Mouse (Mus musculus): ENCODE data around the gene Mrtfa.

Gene Mrtfa

DNA sequence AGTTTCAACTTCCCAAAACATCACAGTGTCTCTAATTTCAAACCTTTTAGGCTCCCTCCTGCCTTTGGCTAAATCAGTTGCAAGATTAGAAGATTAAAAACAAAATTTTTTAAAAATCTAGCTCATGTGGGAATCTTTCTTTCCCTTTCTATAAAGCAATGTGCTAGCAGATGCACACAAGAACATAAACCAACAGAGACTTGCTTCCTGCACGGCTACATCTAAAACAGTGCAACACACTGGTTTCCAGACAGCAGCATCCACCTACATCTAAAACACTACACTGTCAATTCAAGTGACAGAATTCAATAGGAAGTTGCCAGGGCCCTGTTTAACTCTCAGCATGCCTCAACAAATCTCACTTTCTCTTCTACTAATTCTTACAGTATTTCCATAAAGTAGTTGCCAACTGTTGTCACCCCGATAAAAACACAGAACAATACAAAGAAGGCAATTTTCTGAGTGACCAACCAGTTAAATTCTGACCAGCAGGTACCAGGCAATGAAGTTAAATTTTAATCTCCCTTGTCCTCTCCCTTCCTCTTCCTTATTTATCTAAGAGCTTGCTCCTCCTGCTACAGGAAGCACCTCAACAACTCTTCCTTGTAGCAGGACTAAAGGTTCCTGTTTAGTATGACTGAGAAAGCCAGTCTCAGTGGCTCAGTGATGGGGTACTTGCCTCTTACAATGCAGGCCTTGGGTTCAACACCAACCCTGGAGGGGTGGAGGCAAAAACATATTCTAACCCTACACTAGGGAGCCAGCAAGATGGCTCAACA is 35.5 kb downstream of the Mrtfa start:
- peak in 1 of 2 experiments; percentile 30 for DNase-seq

- no peak for DNase-seq
Observed at GRCm38 (mm10) chr15:81141956-81142576, 48.5 kb downstream of the Mrtfa start.

DNA sequence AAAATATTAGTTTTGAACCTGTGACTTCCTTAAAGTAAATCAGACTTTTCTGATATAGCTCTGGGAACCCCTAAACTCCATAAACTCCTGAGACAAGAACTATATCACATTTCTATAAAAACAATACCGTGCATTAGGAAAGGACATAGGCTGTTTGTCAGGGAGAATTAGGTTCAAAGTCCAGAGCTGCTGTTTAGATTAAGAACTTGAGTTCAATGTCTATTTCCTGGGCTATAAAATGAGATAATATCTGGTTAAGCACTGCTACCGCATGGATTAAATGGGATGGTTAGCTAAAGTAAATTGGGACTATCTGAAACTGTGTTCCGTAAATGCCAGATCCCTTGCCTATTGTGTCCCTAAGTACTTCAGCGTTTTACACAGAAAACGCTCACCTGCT is 50.6 kb downstream of the Mrtfa start:
- no peak for DNase-seq

DNA sequence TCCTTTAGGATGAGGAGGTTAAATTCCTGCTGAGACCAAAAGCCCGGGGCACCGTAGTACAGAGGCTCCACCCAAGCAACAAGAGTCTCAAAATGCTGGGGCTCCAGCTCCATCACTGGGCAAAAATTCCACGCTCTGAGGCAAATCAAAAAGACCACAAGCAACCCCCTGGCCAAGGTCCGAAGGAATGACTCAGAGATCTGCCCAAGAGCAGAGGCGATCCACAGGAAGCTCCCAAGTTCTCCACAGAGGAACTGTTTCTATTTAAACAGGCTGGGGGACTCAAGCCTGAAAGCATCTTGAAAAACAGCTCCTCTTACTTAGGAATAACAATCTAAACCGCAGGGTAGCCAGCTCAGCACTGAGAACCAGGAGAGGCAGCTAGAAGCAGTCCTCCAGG is 53.3 kb downstream of the Mrtfa start:
- DNase-seq = no peak

- no peak for DNase-seq
Observed at GRCm38 (mm10) chr15:81133781-81134180, 56.8 kb downstream of the Mrtfa start.

GRCm38 (mm10) chr15:81131152-81131551 is 59.4 kb downstream of the Mrtfa start:
- no peak for DNase-seq

GRCm38 (mm10) chr15:81129970-81130369 is 60.6 kb downstream of the Mrtfa start:
- DNase-seq = no peak

DNA sequence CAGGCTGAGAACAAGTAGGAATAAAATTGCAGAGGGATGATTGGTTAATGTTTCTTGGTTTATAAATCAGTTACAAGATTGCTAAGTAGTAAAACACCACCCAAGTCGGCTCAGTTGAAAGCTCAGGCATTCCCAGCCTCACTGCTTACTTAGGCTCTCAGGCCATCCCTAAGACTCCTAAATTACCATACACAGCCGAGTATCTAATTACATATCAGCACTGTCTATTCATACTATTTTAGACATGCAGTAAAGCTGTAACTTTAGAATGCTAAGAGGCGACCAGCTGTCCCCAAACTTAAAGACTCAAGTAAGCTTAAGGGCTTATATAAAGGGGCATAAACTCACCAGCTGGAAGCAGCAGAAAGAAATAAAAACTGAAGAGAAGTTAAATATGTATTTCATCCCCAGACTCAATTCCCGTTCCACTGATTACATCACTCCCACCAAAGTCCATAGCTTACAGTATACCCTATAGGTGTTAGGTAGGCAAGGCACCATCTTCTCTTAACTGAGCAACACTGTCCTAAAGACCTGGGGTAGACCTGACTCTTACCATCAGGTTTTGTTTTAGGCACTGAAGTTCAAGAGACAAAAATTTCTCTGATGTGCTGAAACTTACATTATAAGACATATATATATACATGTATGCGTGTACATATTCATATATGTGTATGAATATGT is 62.3 kb downstream of the Mrtfa start:
- peak; percentile 36 to 39 for DNase-seq

GRCm38 (mm10) chr15:81124282-81124681 is 66.3 kb downstream of the Mrtfa start:
- no peak for DNase-seq

GRCm38 (mm10) chr15:81123122-81123521 is 67.4 kb downstream of the Mrtfa start:
- DNase-seq = no peak

- DNase-seq = no peak
Observed at GRCm38 (mm10) chr15:81122535-81122934, 68.0 kb downstream of the Mrtfa start.

GRCm38 (mm10) chr15:81122078-81122477 is 68.5 kb downstream of the Mrtfa start:
- DNase-seq = no peak

- DNase-seq = no peak
Observed at GRCm38 (mm10) chr15:81120946-81121345, 69.6 kb downstream of the Mrtfa start.

GRCm38 (mm10) chr15:81120140-81120539 is 70.4 kb downstream of the Mrtfa start:
- no peak for DNase-seq

- no peak for DNase-seq
Observed at GRCm38 (mm10) chr15:81118226-81118625, 72.3 kb downstream of the Mrtfa start.

GRCm38 (mm10) chr15:81112589-81112988 is 78.0 kb downstream of the Mrtfa start:
- DNase-seq = no peak

- DNase-seq = no peak
Observed at GRCm38 (mm10) chr15:81110315-81110714, 80.2 kb downstream of the Mrtfa start.

- DNase-seq = no peak
Observed at GRCm38 (mm10) chr15:81105962-81106361, 84.6 kb downstream of the Mrtfa start.

DNA sequence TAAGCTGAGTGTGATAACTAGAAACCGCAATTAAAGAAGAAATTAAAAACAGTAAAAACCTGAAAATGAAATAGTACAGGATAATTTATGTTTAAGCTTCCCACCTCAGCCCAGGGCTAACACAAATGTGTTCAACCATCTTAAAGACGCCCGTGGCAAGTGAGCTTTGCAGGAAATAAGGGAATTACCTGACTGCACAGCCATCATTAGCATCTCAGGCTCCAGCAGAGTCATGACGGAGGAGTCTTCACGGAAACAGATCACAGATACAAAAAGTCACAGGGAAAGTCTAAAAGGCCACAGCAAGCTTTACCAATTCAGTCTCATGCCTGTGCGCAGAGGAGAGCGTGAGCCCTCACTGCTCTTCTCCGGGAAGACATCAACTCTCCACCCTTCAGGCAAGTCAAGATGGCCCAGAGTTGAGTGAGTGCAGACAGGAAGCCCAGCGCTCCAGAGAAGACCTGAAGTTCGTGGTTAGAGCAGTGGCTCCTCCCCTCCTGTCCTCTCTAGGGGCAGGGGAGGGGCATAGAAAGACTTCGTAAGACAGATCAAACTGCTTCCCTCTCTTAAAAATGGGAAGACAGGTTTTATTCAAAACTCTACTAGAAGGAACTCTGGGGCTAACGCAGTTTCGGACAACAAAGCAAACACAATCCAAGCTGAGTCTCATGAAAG is 85.8 kb downstream of the Mrtfa start:
- peak; percentile 34 to 37 for DNase-seq

- DNase-seq = no peak
Observed at GRCm38 (mm10) chr15:81103500-81103899, 87.1 kb downstream of the Mrtfa start.

- DNase-seq = no peak
Observed at GRCm38 (mm10) chr15:81102274-81102879, 88.2 kb downstream of the Mrtfa start.

- no peak for DNase-seq
Observed at GRCm38 (mm10) chr15:81101316-81101715, 89.2 kb downstream of the Mrtfa start.

GRCm38 (mm10) chr15:81099269-81099668 is 91.3 kb downstream of the Mrtfa start:
- DNase-seq = no peak
